Mouse (Mus musculus): ENCODE measurements around the gene Tex14.

Tex14 gene

DNA sequence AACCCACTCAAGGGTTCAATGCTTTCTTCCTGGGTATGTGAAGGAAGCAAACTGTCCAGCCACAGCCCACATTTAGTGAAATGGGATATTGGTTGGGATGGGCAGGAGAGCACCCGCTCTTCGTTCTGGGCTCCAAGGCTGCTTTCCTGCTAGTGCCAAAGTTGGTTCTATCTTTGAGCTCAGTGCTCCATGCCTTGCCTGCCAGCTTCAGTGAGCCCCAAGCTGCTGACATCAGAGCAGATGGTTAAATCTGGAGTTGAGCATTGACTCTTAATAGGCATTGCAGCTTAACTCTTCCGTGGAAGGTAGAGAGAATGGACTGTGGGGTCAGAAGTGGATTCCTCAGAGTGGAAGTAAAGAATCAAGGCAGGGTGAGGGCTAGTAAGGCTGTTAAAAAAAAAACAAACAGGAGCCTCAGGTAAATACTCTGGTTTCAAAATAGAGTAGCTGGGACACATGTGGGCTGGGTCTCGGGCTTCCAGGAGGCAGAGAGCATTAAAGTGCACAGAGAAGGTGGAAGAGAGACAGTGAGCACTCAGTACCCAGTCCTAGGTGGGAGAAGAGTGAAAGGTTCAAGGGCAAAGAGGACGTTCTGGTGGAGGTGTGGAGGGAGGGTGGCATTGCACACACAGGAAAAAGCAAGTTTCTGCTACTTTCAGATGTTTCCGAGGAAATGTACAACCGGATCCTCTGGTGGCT lies 163.5 kb downstream of the Tex14 start, which contains the start of gene Sept4:
Gene Sept4, plus strand, starts transcription at position 649 of the 699 bp plus-strand sequence.
- in situ Hi-C loops (cut with MboI, MseI) = no loop called here

GRCm38 (mm10) chr11:87570743-87571142 lies 165.9 kb downstream of the Tex14 start:
- in situ Hi-C loops (cut with MboI, MseI) = no loop called here

- in situ Hi-C loops (cut with MboI, MseI) = no loop called here
Measured at GRCm38 (mm10) chr11:87571361-87571950, 166.6 kb downstream of the Tex14 start.

DNA sequence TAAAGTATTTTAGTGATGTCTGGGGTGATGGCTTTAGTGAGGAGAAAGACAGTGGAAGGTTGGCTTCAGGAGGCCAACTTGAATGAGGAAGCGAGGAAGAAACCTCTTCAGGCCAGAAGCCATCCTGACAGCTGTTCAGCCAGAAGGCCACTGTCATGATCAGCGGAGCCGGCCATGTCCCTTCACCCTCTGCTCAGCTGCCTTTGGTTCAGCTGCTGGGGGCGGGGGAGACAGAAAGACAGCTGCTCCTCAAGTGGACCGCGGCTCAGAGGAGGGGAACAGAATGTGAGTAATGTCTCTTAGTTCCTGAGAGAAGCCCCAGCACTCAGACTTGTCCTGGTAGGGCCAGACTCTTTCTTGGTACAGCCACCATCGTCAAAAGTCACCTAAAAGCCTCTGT lies 168.9 kb downstream of the Tex14 start:
- in situ Hi-C loops (cut with MboI, MseI) = no loop called here

DNA sequence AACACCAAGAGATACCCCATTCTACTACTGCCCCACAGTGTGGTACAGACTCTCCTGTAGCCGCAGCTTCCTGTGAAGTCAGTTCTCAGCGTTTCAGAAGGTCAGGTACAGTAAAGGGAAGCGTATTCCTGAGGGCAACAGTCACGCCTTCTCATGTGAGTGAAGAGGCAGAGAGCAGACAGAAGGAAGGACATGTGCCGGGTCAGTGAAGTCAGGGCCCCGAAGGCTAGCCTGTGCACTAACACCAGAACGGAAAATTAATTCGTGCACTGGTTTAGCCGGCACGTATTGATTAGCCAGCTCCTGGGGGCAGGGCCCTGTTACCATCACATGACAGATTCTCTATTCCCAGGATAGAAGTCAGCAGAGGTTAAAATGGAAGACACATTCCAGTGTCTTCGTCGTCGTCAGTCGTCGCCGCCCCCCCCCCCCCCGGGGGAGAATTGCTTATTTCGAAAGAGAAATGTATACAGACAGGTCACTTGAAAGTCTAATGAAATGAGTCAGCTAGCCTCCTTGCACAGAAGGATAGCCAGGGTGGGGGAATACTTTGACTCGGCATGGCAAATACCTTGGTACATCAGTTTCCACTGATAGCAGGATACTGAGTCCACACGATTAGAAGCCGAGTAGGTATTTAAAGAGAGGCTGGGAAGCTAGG lies 169.8 kb downstream of the Tex14 start:
- in situ Hi-C loops (cut with MboI, MseI) = no loop called here

GRCm38 (mm10) chr11:87577601-87578248 lies 172.9 kb downstream of the Tex14 start:
- in situ Hi-C loops (cut with MboI, MseI) = no loop called here

DNA sequence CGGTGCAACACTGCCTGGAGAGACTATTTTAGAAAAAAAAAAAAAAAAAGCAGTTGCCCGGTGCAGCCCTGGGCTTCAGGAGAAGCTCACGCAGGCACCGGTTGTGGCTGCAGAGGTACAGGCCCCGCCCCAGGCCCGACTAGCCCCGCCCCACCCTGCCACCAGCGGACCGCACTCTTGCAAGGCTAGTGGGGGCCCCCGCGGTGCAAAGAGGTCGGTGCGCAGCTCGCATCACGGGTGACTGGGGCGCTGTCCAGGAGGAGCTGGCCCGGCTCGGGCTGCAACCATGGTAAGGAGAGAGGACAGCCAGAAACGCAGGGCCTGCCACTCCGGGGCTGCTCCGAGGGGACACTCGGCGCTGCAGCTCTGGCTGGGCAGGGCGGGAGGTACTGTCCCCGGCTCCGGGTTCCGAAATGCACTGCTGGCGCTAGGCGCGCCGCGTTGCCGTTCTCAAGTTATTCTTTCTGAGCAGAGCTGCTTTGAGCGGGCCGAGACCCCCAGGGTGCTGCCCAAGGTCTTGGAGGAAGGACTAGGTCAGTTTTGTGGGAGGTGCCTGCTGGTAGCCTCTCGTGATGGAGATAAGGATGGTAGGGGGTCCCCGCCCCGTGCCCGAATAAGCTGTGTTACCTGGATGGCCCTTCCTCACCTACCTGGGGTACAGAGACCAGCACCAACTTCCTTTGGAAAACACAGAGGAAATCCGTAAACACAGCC lies 173.5 kb downstream of the Tex14 start:
- in situ Hi-C loops (cut with MboI, MseI) = no loop called here

GRCm38 (mm10) chr11:87578963-87579601 lies 174.2 kb downstream of the Tex14 start:
- in situ Hi-C loops (cut with MboI, MseI) = no loop called here

GRCm38 (mm10) chr11:87579713-87580112 lies 174.8 kb downstream of the Tex14 start:
- in situ Hi-C loops (cut with MboI, MseI) = no loop called here

DNA sequence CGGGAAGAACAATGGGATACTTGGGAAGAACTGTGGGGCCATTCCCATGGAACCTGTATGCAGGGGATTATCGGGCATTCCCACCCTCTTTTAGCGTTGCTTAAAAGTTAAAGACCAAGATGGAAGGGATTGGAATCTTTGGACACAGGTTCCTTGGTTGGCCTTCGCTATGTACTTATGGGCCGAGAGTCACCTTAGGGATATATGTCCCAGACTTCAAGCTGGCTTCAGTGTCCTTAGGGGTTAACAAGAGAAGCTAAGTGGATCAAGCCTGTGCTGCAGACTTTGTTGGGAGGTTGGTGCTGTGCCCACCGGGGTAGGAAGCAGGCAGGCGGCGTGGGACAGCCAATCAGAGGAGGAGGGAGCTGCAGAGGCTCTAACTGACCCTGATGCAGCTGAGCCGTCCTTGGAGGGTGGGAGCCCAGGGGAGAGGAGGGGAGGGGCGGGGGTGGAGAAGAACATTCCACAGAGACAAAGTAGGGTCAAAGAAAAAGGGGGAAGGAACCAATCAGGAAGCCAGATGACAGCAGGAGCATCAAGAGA lies 175.7 kb downstream of the Tex14 start:
- in situ Hi-C loops (cut with MboI, MseI) = no loop called here

DNA sequence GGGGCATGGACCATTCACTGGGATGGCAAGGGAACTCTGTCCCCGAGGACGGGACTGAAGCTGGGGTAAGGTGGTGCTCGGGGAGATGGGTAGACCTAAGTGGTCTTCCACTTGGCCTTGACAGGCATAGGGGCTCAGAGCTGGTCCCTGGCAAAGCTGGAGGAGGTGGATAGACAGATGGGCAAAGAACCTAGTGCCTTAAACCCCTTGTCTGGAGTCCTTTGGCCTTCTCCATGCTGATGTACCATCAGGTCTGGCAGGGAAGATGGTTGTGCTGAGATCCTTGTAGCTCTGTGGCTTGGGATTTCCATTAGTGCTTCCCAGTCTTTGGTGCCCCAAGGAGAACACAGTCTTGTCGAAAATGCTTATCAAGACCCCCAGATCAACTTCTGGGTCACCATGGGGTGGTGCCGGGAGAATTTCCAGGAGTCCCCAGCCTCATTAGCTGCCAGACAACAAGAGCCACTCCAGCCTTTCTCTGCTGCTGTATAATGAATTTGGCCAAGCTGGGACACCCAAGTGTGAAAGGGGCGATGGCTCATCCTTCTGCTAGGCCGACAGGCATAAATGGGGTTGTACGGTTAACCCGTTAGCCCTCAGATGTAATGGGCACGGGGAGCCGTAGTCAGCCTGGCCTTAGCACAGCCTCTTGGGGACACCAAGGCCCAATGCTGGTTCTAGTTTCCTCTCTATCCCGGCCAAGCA lies 176.4 kb downstream of the Tex14 start:
- in situ Hi-C loops (cut with MboI, MseI) = no loop called here

DNA sequence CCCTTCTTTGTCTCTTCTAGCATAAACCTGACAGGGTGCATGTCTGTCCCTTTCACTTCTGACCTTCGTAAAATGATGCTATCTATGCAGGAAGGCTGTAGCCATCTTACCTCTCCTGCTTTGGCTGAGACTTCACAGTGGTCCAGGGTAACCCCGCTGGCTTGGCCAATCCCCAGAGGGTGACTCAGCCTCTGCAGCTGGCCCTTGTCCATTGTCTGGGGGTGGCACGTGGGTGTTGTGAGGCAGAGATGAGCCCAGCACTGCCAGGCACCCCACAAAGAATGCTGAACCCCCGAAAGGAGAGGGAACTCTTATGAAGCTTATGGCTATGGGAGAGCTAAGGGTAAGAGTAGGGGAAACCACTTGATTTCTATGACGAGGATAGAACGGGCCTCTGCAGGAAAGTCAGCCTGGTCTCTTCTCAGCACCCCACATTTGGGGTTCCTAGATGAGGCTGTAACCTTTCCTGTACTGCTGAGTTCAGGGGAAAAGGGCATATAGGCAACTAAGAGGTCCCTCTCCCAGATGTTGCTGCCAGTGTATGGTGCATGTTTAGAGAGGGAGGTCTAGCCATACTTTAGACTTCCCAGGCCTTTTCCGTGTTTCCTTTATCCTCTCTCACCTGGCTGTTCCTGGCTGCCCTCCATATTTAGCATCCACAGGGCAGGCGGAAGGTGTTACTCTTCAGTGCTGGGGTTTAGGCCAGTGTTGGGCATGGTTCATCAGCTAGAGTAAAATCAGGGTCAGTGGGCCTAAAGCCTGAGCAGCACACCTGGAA lies 177.3 kb downstream of the Tex14 start:
- in situ Hi-C loops (cut with MboI, MseI) = no loop called here

DNA sequence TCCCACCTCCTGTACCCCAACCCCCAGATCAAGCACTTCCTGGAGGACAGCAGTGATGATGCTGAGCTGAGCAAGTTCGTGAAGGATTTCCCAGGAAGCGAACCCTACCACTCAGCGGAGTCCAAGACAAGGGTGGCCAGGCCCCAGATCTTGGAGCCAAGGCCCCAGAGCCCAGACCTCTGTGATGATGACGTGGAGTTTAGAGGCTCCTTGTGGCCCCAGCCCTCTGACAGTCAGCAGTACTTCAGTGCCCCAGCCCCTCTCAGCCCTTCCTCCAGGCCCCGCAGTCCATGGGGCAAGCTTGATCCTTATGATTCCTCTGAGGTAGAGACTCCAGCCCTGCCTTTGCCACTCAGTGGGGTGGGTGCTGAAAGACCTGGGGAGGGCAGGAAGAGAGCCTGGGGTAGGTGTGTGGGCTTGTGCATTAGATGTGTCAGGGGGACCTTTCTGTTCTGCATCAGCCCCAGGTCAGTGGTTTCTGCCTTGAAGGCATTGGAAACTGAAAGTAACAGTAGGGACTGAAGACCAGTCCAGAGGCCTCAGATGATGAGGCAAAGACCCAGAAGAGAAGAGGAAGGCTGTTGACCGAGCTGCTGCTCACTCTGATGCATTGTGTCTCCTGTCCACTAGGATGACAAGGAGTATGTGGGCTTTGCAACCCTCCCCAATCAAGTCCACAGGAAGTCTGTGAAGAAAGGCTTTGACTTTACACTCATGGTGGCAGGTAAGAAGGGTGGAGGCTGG lies 178.6 kb downstream of the Tex14 start:
- in situ Hi-C loops (cut with MboI, MseI) = no loop called here

DNA sequence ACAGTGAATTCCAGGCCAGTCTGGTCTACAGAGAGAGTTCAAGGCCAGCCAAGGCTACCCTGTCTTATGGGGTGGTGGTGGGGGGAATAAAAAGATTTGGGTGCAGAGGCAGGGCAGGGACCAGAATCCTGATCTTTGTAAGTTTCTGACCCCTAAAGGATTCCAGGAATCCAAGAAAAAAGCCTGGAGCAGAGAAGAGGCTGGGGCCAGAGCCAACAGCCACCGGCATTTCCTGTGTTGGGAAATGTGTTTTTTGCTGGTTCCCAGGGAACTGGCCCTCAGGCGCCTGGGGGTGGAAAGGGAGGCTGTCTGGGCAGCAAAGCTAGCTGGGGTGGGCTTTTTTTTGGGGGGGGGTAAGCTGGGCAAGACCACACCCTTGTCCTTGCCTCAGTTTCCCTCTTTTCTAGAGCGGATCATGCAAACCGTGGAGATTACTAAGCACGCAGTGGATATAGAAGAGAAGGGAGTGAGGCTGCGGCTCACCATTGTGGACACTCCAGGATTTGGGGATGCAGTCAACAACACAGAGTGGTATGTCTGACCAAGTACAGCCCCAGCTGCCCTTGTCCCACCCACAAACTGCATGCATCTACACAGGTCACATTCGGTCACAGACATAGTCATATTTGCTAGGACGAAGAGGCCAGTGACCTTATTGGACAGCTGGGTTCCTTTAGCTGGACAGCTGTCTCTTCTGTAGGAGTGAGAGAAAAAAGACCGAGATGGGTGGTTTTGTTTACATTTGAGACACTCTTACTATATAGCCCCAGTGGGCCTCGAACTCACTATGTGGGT lies 180.0 kb downstream of the Tex14 start:
- in situ Hi-C loops (cut with MboI, MseI) = no loop called here

GRCm38 (mm10) chr11:87587211-87587874 lies 182.5 kb downstream of the Tex14 start:
- in situ Hi-C loops (cut with MboI, MseI) = no loop called here

- in situ Hi-C loops (cut with MboI, MseI) = loop anchor here (10.0 kb wide), 1 partner anchor 1025 kb away; no protein-coding TSS in a partner anchor
Measured at GRCm38 (mm10) chr11:87589605-87590004, 184.7 kb downstream of the Tex14 start.

DNA sequence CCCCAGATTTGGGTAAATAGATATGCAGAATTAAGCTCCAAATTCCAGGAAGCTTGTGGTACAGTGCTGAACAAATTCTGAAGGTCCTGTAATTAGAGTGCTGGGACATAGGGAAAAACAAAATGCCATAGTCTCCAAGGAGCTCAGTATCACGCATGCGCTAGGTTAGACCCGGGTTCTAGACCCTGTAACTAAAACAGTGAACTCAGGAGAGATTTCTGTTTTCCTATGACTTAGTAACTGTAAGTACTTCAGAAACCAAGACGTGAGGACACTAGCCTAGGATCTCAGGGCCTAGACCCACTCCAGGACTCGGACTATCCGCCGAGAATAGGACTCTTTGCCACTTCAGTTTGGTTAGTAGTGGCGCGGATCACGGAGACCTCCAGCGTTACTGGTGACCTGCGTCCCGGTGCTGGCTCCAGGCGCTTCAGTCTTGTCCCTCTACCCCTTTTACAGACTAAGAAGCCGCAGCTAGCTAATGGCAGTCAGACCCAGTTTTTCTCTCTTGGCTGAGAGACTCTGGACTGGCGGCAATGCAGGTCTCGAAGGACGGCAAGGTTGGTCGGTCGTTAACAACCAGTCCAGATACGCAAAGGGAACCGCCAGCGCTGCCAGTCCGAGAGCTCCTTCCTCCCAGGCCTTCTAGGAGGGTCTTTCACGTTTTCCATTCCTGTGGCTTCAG lies 186.1 kb downstream of the Tex14 start:
- in situ Hi-C loops (cut with MboI, MseI) = loop anchor here (10.0 kb wide), 1 partner anchor 1026 kb away; no protein-coding TSS in a partner anchor
